Mouse (Mus musculus): ENCODE results near the gene Plaa. TPM values are rescaled to one million over a fixed set of nuclear protein-coding genes. Genes with fewer than 3 reads are reported as not detected.

Plaa gene
- total RNA-seq, 2 experiments from 2014 or later, result 32.7 to 38.9 TPM

GRCm38 (mm10) chr4:94559266-94559665, 43.8 kb downstream of the Plaa start:
- intact Hi-C loops (cut with DNase I; ENCODE audit: low total_unique reads), result no loop called here
- no peak for DNase-seq

- intact Hi-C loops (cut with DNase I; ENCODE audit: low total_unique reads), result no loop called here
- no peak for DNase-seq
Measured at GRCm38 (mm10) chr4:94557145-94557544, 45.9 kb downstream of the Plaa start.

GRCm38 (mm10) chr4:94556265-94557054, 46.6 kb downstream of the Plaa start, which contains the start of the genes Gm10306 and Caap1:
Gene Gm10306, plus strand, starts transcription at chr4:94556546.
Gene Caap1, minus strand, starts transcription at chr4:94556796.
- peak; percentile 95 for DNase-seq
- intact Hi-C loops (cut with DNase I; ENCODE audit: low total_unique reads), result no loop called here

- intact Hi-C loops (cut with DNase I; ENCODE audit: low total_unique reads), result no loop called here
Measured at GRCm38 (mm10) chr4:94554955-94555494, 48.0 kb downstream of the Plaa start.

GRCm38 (mm10) chr4:94544321-94544720, 58.7 kb downstream of the Plaa start:
- intact Hi-C loops (cut with DNase I; ENCODE audit: low total_unique reads), result no loop called here
- no peak for DNase-seq

More at GRCm38 (mm10) chr4:94554955-94555494, 48.0 kb downstream of the Plaa start:
- no peak for DNase-seq

- no peak for DNase-seq
- intact Hi-C loops (cut with DNase I; ENCODE audit: low total_unique reads), result no loop called here
Measured at GRCm38 (mm10) chr4:94543041-94543440, 60.0 kb downstream of the Plaa start.

GRCm38 (mm10) chr4:94533205-94533604, 69.8 kb downstream of the Plaa start:
- intact Hi-C loops (cut with DNase I; ENCODE audit: low total_unique reads), result no loop called here

GRCm38 (mm10) chr4:94529448-94529847, 73.6 kb downstream of the Plaa start:
- DNase-seq, result no peak
- intact Hi-C loops (cut with DNase I; ENCODE audit: low total_unique reads), result no loop called here

More at GRCm38 (mm10) chr4:94533205-94533604, 69.8 kb downstream of the Plaa start:
- DNase-seq, result no peak

GRCm38 (mm10) chr4:94523321-94523720, 79.7 kb downstream of the Plaa start:
- no peak for DNase-seq
- intact Hi-C loops (cut with DNase I; ENCODE audit: low total_unique reads), result no loop called here

GRCm38 (mm10) chr4:94517631-94518030, 85.4 kb downstream of the Plaa start:
- peak; percentile 40 for DNase-seq
- intact Hi-C loops (cut with DNase I; ENCODE audit: low total_unique reads), result no loop called here

Other genes starting within 250 kb of the Plaa start
- gene Gm10306, start 46.7 kb downstream of the Plaa start, total RNA-seq (2021), result not detected
- gene Caap1, start 46.4 kb downstream of the Plaa start, total RNA-seq (2021), result 1 to 10 TPM; 2.6 to 2.7 TPM
- gene Ift74, start 11.2 kb upstream of the Plaa start, total RNA-seq (2021), result 1 to 10 TPM; 4.8 to 4.9 TPM
- gene Lrrc19, start 46.9 kb upstream of the Plaa start, total RNA-seq (2021), result not detected
- gene Tek, start 136.0 kb upstream of the Plaa start, total RNA-seq (2021), result 10 to 100 TPM; 22.5 to 25.3 TPM

Measured in gastrocnemius, postnatal 14 days (tissue).